ENCODE assay signal across 8 mouse cellular contexts in genomic region chr2:138033379-138034122, GRCm38 (mm10).
A peak's percentile ranks its signal among the peaks of the same experiment; 100 is the strongest.
DNase-seq lines count a peak whose midpoint lies in the region; ATAC-seq and TF ChIP-seq lines count a peak whose summit lies in the region.

No protein-coding gene starts in this region.

- H3K4me3 ChIP-seq in forebrain, embryonic 10.5 days = no peak overlapping the region
- H3K4me3 ChIP-seq in layer of hippocampus, adult 2 months = peak overlapping the region; percentile 17
- H3K4me3 ChIP-seq in lung, postnatal 0 days (ENCODE audit: low read depth, low read length) = no peak overlapping the region

- no peaks in the 10 kb centered on the region for H3K4me1 ChIP-seq in forebrain, embryonic 10.5 days
- H3K4me1 ChIP-seq in lung, postnatal 0 days (ENCODE audit: insufficient read depth, low read depth, low read length) = no peaks in the 10 kb centered on the region

- 50% methylated on average over 11 of the region's 11 CpGs for WGBS in forebrain, embryonic 10.5 days
- WGBS in lung, postnatal 0 days = 31% methylated on average over 11 of the region's 11 CpGs

- DNase-seq in NIH3T3 (ENCODE audit: low read depth) = peak; percentile 84
- DNase-seq in c-Kit-positive CD71-negative TER-119-negative erythroid progenitor cells, embryonic 14.5 days (ENCODE audit: low read depth) = peak; percentile 35
- peak; percentile 60 for DNase-seq in forebrain, embryonic 10.5 days (ENCODE audit: extremely low spot score, low spot score)
- DNase-seq in heart, postnatal 25 days (ENCODE audit: low spot score) = peak; percentile 39
- peak; percentile 81 to 88 for DNase-seq in layer of hippocampus, adult 2 months (ENCODE audit: low spot score in 2 of 2)
- peak; percentile 85 for DNase-seq in lung, postnatal 0 days (ENCODE audit: low spot score)
- peak; percentile 80 for DNase-seq in retina, embryonic 14.5 days (ENCODE audit: low spot score)
- DNase-seq in urinary bladder, postnatal 36 days (ENCODE audit: low spot score in 2 of 2) = peak; percentile 60 to 74

- no peak overlapping the region for H3K4me2 ChIP-seq in lung, postnatal 0 days (replicated peaks; ENCODE audit: low read depth, low read length)

- no peak overlapping the region for H3K9ac ChIP-seq in lung, postnatal 0 days (replicated peaks; ENCODE audit: low read depth)

- H3K9me3 ChIP-seq in forebrain, embryonic 10.5 days = no peaks in the 10 kb centered on the region
- H3K9me3 ChIP-seq in lung, postnatal 0 days (ENCODE audit: low read length) = no peaks in the 10 kb centered on the region

- TF ChIP-seq EP300 in lung, postnatal 0 days (IDR thresholded peaks at IDR 0.05) = no peak

- H3K27me3 ChIP-seq in forebrain, embryonic 10.5 days (ENCODE audit: poor library complexity, severe bottlenecking) = no peaks in the 10 kb centered on the region
- H3K27me3 ChIP-seq in lung, postnatal 0 days (replicated peaks; ENCODE audit: insufficient read depth, low read length) = no peaks in the 10 kb centered on the region

- H3K36me3 ChIP-seq in forebrain, embryonic 10.5 days (replicated peaks) = no peaks in the 10 kb centered on the region
- no peaks in the 10 kb centered on the region for H3K36me3 ChIP-seq in lung, postnatal 0 days (ENCODE audit: insufficient read depth, low read length)

- ATAC-seq in lung, postnatal 0 days = peak; percentile 56; the same call in 1 of the 2 replicates

- TF ChIP-seq CTCF in layer of hippocampus, adult 2 months (conservative IDR thresholded peaks at IDR 0.05) = peak; percentile 99
- TF ChIP-seq CTCF in lung, postnatal 0 days (IDR thresholded peaks at IDR 0.05) = peak; percentile 97

- intact Hi-C loops in heart, postnatal 25 days (cut with DNase I) = loop anchor here (5.0 kb wide), 2 partner anchors 249 to 679 kb away; no protein-coding TSS in a partner anchor

- no peak overlapping the region for H3K27ac ChIP-seq in forebrain, embryonic 10.5 days
- H3K27ac ChIP-seq in layer of hippocampus, adult 2 months = peak overlapping the region; percentile 86
- H3K27ac ChIP-seq in lung, postnatal 0 days (ENCODE audit: low read length) = no peak overlapping the region

Comparison
In these comparisons a context has a peak if more than half of its experiments do, and no peak if none do; other contexts are left out.
1. DNase-seq: peak in every context shown above with its lines; median percentile 85 in lung, postnatal 0 days; 84 in layer of hippocampus, adult 2 months; 84 in NIH3T3; 80 in retina, embryonic 14.5 days; 67 in urinary bladder, postnatal 36 days; 60 in forebrain, embryonic 10.5 days; 39 in heart, postnatal 25 days; 35 in c-Kit-positive CD71-negative TER-119-negative erythroid progenitor cells, embryonic 14.5 days.